Mouse (Mus musculus) mesoderm, embryonic 11.5 days (tissue): ENCODE data around the gene Fry.

Source experiments
- DNase-seq: peaks from one replicate; pipeline ENCODE4 v3.0.0-alpha.2; 2012; ENCODE audit warnings: low read depth, low spot score

Fry gene

DNA sequence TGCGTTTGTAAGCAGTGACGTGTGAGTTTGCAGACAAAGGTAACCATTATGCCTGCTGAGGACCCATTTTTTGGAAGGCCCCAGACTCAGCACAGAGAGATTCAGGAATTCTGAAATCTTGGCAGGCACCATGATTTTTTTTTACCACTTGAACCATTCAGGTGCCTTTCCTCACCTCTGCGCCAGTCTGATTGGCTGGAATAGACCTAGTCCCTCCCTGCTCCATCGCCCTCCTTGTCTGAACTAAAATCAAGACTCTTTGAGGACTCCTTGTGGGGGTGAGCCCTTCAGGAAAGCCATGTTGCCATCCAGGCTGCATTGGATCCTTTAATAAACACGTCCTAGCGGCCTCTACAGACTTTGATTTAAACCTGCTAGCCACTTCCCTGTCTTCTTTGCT is 103.4 kb downstream of the Fry start:
- DNase-seq, result no peak

DNA sequence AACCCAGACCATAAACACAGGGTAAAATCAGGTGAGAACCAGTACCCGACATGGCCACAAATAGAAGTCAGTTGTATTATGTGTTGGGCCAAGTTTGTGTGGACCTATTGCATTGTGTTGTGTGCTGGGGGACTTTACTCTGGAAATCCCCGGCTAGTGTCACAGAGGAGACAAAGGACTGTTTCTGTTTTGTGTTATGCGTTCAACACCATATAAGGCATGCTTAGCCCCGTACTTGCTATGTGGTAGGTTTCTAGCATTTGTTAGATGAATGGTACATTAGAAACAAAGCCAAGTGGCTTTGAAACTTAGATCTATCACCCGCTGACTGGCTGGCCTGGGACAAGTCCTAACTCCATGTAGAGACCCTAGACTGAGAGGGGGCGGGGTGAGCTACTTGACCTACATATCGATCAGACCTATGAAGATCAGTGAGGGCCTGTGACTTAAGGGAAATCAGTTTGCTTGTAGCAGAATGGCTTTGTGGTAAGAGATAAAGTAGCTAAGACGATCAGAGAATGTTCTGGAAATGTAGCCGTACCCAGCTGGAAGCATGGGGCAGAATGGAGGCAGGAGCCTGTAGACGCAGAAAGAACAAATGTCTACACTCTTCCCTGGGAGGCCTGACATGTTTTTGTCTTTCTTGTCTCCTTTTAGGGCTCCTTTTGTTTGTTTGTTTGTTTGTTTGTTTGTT is 105.2 kb downstream of the Fry start:
- no peak for DNase-seq

DNA sequence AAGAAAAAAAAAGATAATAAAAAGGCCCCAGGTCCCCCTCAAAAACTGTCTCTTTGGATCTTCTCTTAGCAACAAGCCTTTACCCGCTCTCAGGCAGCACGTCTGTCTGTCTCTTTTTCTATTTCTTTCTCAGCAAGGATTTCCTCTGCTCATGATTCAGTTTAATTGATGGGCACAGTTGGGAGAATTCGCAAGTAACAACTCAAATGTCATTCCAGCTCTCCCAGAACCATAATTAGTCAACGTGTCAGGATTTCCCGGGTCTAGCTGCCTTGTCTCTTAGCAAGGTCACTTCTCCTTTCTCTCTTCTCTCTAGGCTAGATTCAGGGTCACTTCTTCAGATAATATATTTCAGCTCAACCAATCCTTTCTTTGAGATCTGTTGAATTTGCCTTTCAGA is 110.6 kb downstream of the Fry start:
- DNase-seq, result no peak

DNA sequence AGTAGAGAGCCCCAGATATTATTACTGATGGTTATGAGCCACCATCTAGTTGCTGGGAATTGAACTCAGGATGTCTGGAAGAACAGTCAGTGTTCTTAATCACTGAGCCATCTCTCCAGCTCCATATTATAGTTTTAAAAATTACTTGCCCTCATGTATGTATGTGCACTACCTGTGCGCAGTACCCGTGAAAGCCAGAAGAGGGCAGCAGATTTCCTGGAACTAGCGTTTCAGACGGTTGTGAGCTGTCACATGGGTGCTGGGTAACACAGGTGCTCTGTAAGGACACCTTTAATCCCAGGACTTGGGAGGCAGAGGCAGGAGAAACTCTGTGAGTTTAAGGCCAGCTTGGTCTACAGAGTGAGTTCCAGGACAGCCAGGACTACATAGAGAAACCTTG is 111.3 kb downstream of the Fry start:
- DNase-seq, result no peak

DNA sequence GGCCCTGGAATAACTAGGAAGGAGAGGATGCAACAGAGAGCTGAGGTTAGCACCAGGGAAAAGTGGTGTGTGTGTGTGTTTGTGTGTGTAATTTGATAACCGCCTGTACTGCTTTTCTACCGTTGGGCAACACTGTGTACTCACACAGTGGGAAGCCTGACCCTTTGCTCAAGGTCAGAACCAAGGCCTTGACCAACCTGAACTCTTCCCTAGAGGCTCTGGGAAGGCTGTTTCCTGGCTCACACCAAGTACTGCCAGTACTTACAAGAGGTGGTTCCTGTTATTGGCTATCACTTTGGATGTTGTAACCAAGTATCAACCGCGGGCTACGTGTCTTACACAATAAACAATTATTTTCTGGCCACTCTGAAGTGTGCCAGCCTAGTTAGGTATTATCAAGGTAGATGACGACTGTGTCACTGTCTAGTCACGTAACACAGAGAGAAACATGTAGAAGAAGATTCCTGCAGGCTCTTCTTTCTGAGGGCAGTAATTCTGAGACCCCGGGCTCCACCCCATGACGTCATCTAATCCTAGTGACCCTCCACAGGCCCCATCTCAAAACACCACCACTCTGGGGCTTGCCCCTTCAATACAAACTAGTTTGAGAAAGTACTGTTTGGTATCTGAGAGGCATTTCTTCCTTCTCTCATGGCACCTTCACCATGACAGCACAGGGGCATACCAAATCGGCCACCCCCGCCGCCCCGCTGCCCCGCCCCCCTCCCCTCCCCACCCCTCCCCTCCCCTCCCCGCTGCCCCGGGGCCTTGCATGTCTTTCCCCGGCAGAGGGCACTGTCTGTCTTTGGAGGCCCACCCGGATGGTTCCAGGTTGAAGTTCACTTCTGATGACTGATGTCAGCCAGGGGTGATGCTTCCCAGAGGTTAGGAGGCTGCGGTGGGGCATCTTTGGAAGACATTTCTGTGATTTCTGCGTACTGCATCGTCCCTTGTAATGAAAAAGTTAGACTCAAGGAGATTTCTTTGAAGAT is 114.0 kb downstream of the Fry start:
- peak; percentile 54 for DNase-seq

DNA sequence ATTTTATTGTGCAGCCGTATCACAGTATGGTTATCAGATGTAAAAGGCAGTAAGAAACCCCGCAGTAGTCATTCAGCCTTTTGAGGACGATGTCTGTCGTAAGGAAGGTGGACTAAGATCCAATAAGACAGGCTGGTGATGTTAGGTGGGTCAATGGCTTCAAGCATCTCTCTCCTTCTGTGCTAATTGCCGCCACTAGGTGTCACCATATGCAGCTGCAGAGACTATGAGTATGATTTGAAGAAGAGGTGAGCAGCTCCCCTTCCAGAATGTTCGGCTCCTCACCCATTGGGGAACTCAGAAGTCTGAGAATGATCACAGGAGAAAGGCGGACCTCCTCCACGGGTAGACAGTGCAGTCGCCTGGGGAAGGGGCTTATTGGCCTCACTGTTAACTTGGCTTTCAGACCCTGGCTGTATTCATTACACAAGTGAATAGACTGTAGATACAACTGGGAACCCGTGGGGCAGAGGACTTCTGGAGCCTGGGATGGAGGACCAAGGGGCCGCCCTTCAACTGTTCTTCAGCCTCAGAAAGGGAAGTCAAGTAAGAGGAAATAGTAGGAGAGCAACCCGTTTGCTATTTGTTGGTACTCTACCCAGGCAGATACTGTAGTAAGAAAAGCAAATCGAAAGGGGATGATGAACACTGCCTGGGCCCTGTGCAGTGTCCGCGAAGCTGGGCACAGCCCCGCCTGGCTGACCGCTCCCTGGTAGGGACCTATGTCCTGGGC is 114.9 kb downstream of the Fry start:
- peak; percentile 64 for DNase-seq

DNA sequence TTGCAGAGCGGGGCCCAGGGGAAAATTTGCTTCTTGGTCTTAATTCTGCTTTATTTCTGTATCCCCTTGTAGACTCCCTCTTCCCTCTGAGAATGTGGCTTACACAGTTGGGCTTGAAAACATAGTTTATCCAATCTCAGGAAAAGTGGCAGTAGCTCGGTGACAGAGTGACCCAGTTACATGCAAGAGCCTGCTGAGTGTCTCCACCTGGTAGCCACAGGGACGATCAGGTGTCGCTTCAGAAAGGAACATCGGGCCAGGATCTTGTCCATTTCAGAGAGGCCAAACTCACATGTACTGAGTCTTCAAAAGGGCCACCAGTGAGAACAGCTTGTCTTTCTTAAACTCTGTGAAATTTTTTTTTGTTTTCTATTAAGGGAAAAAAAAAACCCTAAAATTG is 117.5 kb downstream of the Fry start:
- DNase-seq, result no peak

DNA sequence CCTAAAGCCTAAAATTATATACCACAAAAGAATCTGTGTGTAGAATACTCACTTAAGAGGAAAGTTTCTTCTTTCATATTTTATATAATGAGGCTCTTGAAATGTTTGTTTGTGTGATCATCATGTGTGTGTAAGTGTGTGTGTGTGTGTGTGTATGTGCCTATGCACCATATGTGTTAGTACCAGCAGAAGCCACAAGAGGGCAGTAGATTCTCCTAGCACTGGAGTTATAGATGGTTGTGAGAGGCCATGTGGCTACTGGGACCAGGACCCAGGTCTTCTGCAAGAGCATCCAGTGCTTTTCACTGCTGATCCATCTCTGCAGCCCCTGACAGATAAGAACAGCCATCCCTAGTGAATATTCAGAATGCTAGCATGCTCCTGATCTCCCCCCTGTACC is 118.2 kb downstream of the Fry start:
- DNase-seq, result no peak

DNA sequence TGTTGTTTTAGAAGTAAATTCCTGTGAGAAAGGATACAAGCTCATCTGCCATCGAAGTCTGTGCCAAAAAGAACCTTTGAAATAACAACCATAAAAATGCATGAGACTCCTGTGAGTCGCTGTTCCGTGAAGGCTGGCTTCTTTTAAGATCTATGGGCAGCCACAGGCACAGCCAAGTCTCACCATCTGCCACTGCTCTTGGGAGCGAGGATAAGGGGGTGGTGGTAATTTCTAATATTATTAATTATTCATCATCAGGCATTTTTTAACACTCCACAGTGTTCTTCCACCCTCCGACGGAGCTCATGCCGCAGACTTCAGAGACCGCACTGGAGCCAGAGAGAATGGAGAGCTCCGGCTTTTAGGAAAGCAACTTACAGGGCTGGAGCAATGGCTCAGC is 123.2 kb downstream of the Fry start:
- no peak for DNase-seq

DNA sequence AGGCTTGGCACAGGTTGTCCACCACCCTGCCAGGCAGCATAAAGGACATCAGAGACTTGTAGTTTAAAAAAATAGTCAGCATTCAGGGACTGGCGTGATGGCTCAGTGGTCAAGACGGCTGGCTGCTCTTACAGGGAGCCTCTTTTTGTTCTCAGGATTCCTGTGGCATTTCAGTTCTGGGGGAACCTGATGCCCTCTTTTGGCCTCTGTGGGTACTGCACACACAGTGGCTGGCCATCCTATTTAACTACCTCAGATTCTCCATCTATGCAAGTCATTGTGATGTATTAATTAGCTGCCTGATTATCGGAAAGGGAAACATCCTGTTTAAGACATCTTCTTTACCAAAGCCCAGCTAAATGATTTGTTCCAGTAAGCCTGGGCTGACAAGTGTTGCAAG is 128.3 kb downstream of the Fry start:
- no peak for DNase-seq

DNA sequence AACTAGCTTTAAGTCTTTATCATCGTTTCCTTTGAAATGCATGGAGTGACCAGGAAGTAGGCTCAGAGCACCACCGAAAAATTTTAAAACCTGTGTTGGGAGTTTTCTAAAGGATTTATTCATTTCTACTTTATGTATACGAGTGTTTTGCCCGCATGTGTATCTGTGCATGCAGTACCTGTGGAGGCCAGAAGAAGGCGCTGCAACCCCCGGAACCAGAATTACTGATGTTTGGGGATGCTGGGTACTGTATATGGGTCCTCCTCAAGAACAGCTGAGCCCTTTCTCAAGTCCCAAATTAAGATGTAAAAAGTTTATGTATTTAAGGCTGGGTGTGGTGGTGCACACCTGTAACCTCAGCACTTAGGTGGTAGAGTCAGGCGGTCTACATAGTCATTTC is 139.3 kb downstream of the Fry start:
- no peak for DNase-seq

DNA sequence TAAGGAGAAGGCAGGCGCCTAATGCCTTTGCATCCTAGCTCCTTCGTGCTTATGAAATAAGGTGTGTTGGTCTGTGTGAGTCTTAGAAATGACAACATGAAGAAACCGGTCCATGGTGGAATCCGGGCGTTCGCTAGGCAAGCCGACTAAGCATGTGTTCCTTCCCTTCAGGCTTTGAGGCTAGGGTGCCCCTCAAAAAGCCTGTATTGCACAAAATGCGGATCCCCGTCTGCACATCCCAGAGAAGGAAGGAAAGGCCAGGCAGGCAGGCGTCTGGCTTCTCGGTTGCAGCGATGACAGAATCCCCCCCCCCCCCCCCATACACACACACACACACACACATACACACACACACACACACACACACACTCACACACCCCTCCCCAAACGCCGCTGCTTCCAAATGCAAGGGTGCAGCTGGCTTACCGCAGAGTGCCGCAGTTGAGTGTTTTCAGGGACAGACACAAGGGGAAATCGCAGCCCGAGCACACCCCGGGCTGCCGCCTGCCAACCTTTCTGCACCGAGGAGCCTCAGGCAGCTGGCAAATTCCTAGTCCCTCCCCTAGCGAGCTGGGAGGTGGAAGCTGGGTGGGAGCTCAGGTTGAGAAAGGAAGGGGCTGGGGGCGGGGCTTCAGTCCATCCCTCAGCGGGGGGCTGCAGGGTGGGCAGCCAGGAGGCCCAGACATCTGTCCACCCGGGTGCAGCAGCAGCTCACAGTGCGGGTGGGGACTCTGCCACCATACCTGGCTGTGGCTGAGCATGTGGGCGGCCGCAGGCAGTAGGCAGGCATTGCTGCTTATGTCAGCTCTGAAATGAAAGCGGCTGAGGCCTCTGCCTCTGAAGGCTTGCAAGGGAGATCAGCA is 141.0 kb downstream of the Fry start:
- peak; percentile 65 for DNase-seq

DNA sequence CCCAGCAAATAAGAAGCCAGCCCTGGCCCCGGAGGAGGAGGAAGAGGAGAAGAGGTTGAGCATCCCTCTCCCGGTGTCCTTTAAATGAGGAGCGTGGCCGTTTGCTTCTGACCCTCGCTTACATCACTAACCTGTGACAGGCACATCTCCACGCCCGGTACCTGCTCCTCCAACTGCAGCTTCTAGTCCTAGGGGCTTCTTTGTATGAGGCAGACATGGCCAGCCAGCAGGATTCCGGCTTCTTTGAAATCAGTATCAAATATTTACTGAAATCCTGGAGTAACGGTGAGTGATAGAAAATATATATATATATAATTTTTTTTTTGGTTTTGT is 141.6 kb downstream of the Fry start:
- DNase-seq, result no peak

DNA sequence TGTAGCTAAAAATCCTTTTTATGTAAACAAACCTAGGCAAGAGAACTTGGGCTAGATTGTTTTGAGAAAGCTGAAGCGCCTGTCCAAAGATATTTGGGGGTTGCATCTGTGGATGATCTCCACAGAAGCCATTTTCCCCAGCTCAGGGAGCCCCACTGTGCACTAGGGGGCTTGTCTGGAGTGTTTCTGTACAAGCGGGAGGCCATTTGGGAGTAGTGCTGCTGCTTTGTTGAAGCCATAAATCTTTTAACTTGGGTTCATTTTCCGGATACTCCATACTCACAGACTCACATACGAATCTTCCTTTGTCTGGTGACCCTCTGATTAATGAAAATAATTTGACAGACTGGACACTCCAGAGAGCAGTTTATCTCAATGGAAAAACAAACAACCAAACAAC is 142.9 kb downstream of the Fry start:
- DNase-seq, result no peak

DNA sequence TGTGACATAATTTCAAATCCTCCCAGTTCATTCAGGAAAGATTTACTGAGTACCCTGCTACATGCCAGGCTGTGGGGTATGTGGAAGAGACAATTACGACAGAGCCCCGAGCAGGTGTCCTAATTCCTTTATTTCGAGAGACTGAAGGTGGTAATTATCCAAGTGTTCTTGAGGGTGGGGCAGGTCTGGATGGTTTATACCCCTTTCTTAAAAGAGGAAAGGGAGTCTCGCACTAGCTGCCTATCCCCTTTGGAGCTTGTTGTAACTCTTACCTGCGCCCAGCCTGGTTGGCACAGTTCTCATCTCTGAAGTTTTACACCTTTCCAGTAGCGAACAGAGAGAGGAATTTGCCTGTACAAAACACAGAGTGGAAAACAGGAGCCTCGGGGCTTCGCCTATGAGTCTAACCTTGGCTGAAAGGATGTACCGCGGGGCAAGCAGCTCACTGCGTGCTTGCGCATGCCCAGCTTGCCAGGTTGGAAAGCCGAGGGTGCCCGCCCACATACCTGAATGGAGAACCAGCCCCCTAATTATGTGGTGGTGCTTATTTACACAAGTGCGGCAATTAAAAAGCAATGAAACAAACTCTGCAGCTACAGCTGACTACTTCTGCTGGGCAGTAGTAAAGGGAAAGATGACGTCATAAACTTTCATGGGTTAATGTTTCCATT is 143.7 kb downstream of the Fry start:
- DNase-seq, result no peak

DNA sequence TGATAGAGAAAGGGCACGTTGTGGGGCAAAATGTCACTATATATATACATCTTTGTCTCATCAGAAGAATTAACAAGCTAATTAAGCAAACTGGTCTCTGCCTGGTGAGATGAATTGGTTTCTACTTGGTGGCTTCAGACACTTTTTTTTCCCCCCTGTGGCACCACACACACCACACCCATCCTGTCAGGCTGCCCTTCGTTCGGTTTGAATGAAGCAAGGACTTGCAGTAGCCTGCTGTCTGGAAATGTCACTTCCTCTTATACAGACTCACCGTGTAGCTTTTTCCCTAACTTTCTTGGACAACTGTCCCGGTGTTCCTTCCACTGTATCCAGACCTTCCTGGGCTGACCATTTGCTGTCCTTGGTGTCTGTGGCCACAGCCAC is 144.3 kb downstream of the Fry start:
- DNase-seq, result no peak

DNA sequence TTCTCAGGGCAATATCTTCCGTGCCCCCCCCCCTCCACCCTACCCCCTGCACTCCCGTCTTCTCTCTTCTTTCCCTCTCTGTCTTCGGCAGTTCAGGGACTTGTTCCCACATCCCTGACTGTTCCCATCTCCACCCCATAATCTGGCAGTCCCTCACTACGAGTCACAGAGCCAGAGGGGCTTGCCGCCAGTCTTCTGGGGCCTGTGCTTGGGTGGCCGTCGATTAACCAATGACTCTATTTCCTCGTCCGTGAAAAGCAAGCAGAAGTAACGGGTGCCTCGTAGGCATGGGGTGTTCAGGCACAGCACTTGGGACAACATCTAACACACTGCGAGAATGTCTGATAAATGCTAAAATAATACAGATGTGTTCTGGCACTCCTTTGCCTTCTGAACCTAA is 144.7 kb downstream of the Fry start:
- DNase-seq, result no peak

DNA sequence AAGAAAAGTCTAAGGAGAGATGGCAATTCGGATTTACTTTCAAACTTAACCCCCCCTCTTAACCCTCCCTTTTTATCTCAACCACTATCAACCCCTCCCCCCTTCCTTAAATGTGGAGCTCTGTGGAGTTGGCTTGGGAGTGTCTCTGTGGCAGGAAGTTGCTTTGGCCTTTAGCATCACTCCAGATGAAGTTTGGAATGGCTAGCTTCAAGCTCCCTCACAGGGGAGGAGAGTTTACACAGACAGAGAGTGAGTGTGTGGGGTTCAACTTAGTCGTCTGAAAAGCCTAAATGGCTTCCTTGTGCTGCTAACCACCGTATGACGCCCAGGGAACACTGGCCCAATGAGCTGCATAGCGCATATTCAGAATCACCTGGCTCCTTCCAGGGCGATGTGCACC is 145.2 kb downstream of the Fry start:
- no peak for DNase-seq

DNA sequence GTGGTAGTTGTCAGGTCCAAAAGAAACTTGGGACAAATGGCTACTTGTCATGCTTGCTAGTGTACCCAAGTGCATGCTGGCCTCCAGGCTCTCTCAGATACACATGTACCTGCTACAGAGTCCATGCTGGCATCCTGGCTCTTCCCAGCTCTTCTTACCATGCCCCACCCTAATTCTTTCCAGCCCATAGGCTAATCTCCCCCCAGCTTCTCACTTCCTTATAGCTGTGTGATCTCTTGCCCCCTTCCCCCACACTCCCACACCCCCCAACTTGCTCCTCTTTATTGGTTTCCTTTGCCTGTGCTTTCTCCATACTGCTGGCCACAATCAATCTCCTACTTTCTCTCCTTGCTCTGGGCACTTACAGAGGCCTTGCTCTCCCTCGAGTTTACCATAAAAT is 146.6 kb downstream of the Fry start:
- DNase-seq, result no peak

DNA sequence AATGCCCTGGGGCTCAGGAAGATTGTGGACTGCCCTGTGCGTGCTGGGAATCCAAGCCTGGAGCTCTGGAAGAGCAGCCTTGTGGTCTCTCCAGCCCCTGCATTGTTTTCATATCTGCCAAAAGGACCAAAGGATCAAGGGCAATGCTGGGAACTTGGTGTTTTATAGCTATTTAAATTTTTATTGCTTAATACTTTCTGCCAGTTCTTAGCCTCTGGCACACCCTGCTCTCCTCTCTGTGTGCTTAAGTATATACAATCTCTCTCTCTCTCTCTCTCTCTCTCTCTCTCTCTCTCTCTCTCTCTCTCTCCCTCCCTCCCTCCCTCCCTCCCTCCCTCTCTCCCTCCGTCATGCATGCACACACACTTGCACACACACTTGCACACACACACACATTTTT is 147.5 kb downstream of the Fry start:
- DNase-seq, result no peak

DNA sequence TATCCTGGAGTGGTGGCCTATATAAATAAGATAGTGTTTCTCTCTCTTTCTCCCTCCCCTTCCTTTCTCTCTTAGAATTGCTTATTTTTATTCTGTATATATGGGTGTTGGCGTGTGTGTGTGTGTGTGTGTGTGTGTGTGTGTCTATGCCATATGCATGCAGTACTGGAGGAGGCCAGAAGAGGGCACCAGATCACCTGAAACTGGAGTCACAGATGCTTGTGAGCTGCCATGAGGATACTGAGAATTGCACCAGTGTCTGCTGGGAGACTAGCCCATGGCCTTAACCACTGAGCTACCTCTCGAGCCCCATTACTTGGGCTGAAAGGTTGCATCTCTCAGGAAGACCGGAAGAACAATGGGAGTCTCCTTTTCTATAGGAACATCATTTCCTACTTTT is 149.8 kb downstream of the Fry start:
- DNase-seq, result no peak
